Mouse (Mus musculus) embryonic fibroblast, embryonic 13.5 days (primary cell): ENCODE measurements at regions not wholly inside any gene's neighbourhood (a gene's known extent, or its start where the extent isn't known, plus 50 kb on each side); places are given as distances from the start of the nearest gene placed in this dataset.

Experiments used
- CTCF ChIP-seq: IDR thresholded peaks from 2 replicates; pipeline ENCODE4 v1.5.1; 2011; ENCODE audit warnings: mild to moderate bottlenecking, control low read depth, low read length, moderate library complexity, borderline replicate concordance; ENCODE audit not compliant: insufficient read depth
- POLR2A ChIP-seq: IDR thresholded peaks from 2 replicates; pipeline ENCODE4 v1.6.1; 2011; ENCODE audit warnings: low read depth, mild to moderate bottlenecking, control low read depth, low read length, moderate library complexity

GRCm38 (mm10) chr1:124332294-124332693 is 286.9 kb upstream of the Dpp10 start:
- TF ChIP-seq CTCF, result no peak
- TF ChIP-seq POLR2A, result no peak
